In genomic region chr14:23885071-23885470, GRCm38 (mm10) we compare ENCODE assay signal across 18 mouse cellular contexts.
DNase-seq lines count a peak whose midpoint lies in the region; TF ChIP-seq lines count a peak whose summit lies in the region.
"Had no signal": no experiment of that assay in that cellular context is flagged by ENCODE, and none has a peak within 500 bp of the region (broad histone marks: within the 10 kb centered on the region; RNA-seq: fewer than 3 reads in every experiment).

No protein-coding gene starts in this region.

- H3K4me3 ChIP-seq in testis, adult 2 months (ENCODE audit: control insufficient read depth, low read depth, low read length) = no peak overlapping the region
- H3K4me3 ChIP-seq: embryonic facial prominence, embryonic 13.5 days; erythroblast, embryonic 14.5 days; forebrain, embryonic 12.5 days; heart, embryonic 15.5 days; hindbrain, embryonic 13.5 days; stomach, embryonic 15.5 days had no signal

- no peaks in the 10 kb centered on the region for H3K36me3 ChIP-seq in testis, adult 2 months (ENCODE audit: control insufficient read depth, insufficient read depth, low read length)
- H3K36me3 ChIP-seq: embryonic facial prominence, embryonic 13.5 days; forebrain, embryonic 12.5 days; heart, embryonic 15.5 days; hindbrain, embryonic 13.5 days; stomach, embryonic 15.5 days had no signal

- no peak for TF ChIP-seq CTCF in testis, adult 2 months (IDR thresholded peaks at IDR 0.05; ENCODE audit: control insufficient read depth, insufficient read depth, insufficient replicate concordance, low read depth, low read length)

- no peaks in the 10 kb centered on the region for H3K27me3 ChIP-seq in testis, adult 2 months (ENCODE audit: control insufficient read depth, insufficient read depth, low read length)
- H3K27me3 ChIP-seq: embryonic facial prominence, embryonic 13.5 days; forebrain, embryonic 12.5 days; hindbrain, embryonic 13.5 days; stomach, embryonic 15.5 days had no signal

- H3K27ac ChIP-seq in testis, adult 2 months (ENCODE audit: control insufficient read depth, insufficient read depth, low read depth, low read length) = peak overlapping the region; percentile 60
- H3K27ac ChIP-seq: embryonic facial prominence, embryonic 13.5 days; forebrain, embryonic 12.5 days; heart, embryonic 15.5 days; hindbrain, embryonic 13.5 days; stomach, embryonic 15.5 days had no signal

- TF ChIP-seq POLR2A in testis, adult 2 months (IDR thresholded peaks at IDR 0.05; ENCODE audit: control insufficient read depth, low read depth, low read length) = no peak

- no peaks in the 10 kb centered on the region; the same call in 1 of the 2 replicates for H3K4me1 ChIP-seq in testis, adult 2 months (ENCODE audit: control insufficient read depth, insufficient read depth, low read length)
- H3K4me1 ChIP-seq: forebrain, embryonic 12.5 days; hindbrain, embryonic 13.5 days had no signal

- DNase-seq in gastrocnemius, adult 18-20 months (ENCODE audit: low spot score) = peak; percentile 36
- no peak for DNase-seq in gastrocnemius, postnatal 4 days (ENCODE audit: low spot score in 2 of 2)
- peak; percentile 25 to 44 for DNase-seq in left cerebral cortex, adult 18-20 months (ENCODE audit: low spot score in 2 of 2)
- no peak for DNase-seq in left cerebral cortex, adult 11 months (ENCODE audit: low spot score)
- DNase-seq in testis, postnatal 14 days (ENCODE audit: low spot score) = no peak
- DNase-seq in urinary bladder, postnatal 25 days (ENCODE audit: low spot score) = no peak
- DNase-seq: cerebellum, adult 18-20 months; kidney, adult 18-20 months; midbrain, embryonic 14.5 days; thymus, adult 2 months; thymus, postnatal 4 days had no signal

Comparison
In these comparisons a context has a peak if more than half of its experiments do, and no peak if none do; other contexts are left out.
1. DNase-seq: peak in gastrocnemius, adult 18-20 months (single experiment) and left cerebral cortex, adult 18-20 months (2 of 2); none in gastrocnemius, postnatal 4 days (0 of 2), left cerebral cortex, adult 11 months (single experiment), testis, postnatal 14 days (single experiment) and urinary bladder, postnatal 25 days (single experiment).